Mouse (Mus musculus): ENCODE measurements around the gene Kdf1. TPM values are rescaled to one million over a fixed set of nuclear protein-coding genes. Genes with fewer than 3 reads are reported as not detected.

Gene Kdf1
- polyA plus RNA-seq, 1 experiment from 2014 or later, result 0.89 TPM

GRCm38 (mm10) chr4:133482479-133482878 lies 36.3 kb upstream of the Kdf1 start:
- no peak overlapping the region for H3K9ac ChIP-seq (ENCODE audit: low read depth, low read length)
- no peak overlapping the region for H3K27ac ChIP-seq (ENCODE audit: low read depth, low read length)
- no peak for ATAC-seq (replicated peaks; ENCODE audit: low FRiP score)
- H3K27me3 ChIP-seq (replicated peaks; ENCODE audit: control insufficient read depth, insufficient read depth, low read length), result peaks cover 68% of the 10 kb centered on the region
- peaks cover 12% of the 10 kb centered on the region for H3K4me1 ChIP-seq (replicated peaks; ENCODE audit: control insufficient read depth, insufficient read depth, low read length)
- H3K4me2 ChIP-seq, result no peak overlapping the region
- DNase-seq (ENCODE audit: low spot score), result no peak
- no peaks in the 10 kb centered on the region for H3K9me3 ChIP-seq (ENCODE audit: control insufficient read depth, low read length)
- H3K4me3 ChIP-seq (ENCODE audit: low read depth, low read length), result no peak overlapping the region
- WGBS, result 80% methylated on average over 3 of the region's 3 CpGs
- no peaks in the 10 kb centered on the region for H3K36me3 ChIP-seq (ENCODE audit: control insufficient read depth, insufficient read depth, low read length)

DNA sequence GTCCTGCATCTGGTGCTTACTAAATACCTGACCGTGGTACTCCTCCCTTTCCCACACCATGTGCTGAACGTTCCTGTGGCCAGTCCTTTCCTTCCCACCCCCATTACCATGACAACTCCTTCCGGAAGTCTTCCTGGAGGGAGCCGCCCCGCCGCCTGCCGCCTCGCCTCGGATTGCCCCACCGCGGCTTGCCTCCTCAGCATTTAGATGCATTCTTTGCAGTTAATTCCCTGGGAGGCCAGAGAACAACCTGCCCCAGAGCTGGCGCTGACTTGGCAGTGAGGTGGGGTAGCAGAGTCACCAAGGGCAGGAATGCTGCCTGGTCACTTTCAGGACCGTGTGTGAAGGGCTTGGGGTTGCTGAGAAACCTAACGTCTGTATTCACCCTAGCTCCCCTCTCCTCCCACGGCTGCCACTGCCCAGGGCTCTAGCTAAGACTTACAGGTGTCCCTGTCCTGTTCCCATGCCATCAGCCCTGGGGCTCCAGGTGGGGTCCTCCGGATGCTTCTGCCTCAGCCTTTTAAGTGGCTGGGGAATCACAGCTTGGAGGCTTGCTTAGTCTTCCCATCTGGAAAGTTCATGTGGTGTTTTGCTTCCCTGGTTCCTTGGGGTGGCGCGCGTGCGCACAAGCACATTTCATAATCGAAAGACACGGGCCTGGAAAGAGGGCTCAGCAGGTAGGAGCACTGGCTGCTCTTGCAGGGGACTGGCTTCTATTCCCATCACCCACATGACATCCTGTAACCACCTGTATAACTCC lies 34.3 kb upstream of the Kdf1 start:
- Histone ChIP-seq H3K27ac (ENCODE audit: low read depth, low read length) (no peak overlapping the region; the same call in 1 of the 2 replicates), H3K9ac (ENCODE audit: low read depth, low read length) (no peak overlapping the region), H3K9me3 (ENCODE audit: control insufficient read depth, low read length) (no peaks in the 10 kb centered on the region), H3K4me3 (ENCODE audit: low read depth, low read length) (no peak overlapping the region), H3K4me2 (peak overlapping the region; percentile 49), H3K4me1 (replicated peaks; ENCODE audit: control insufficient read depth, insufficient read depth, low read length) (peaks cover 23% of the 10 kb centered on the region), H3K36me3 (ENCODE audit: control insufficient read depth, insufficient read depth, low read length) (no peaks in the 10 kb centered on the region), H3K27me3 (replicated peaks; ENCODE audit: control insufficient read depth, insufficient read depth, low read length) (peaks cover 57% of the 10 kb centered on the region)
- whole genome bisulfite sequencing, result 13% methylated on average over 22 of the region's 22 CpGs
- no peak for ATAC-seq (replicated peaks; ENCODE audit: low FRiP score)
- DNase-seq (ENCODE audit: low spot score), result peak; percentile 33

DNA sequence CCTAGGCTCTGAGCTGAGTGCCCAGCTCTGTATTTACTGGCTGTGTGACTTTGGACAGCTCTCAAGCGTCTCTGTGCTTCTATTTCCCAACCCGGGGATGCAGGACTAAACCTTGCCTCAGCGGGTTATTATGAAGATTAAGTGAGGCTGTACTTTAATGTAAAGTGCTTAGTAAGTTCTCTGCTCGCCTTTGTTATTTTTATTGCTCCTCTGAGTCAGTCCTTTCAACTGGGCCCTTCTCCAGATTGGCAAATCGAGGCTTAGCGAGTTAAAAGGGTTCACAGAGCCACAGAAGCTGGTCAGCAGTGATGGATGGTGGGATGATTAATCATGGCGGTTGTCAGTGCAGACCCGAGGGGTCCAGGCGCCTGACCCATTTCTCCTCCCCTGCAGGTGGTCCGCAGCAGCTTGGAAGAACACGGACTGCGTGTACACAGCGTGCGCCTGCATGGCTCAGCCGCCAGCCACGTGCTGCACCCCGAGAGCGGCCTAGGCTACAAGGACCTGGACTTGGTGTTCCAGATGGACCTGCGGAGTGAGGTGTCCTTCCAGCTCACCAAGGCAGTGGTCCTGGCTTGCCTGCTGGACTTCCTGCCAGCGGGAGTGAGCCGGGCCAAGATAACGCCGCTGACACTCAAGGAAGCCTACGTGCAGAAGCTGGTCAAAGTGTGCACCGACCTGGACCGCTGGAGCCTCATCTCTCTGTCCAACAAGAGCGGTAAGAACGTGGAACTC lies 32.9 kb upstream of the Kdf1 start:
- Histone ChIP-seq H3K4me2 (no peak overlapping the region), H3K4me3 (ENCODE audit: low read depth, low read length) (no peak overlapping the region), H3K27ac (ENCODE audit: low read depth, low read length) (no peak overlapping the region), H3K4me1 (replicated peaks; ENCODE audit: control insufficient read depth, insufficient read depth, low read length) (peaks cover 19% of the 10 kb centered on the region), H3K9ac (ENCODE audit: low read depth, low read length) (no peak overlapping the region), H3K36me3 (ENCODE audit: control insufficient read depth, insufficient read depth, low read length) (no peaks in the 10 kb centered on the region), H3K9me3 (ENCODE audit: control insufficient read depth, low read length) (no peaks in the 10 kb centered on the region), H3K27me3 (replicated peaks; ENCODE audit: control insufficient read depth, insufficient read depth, low read length) (peaks cover 48% of the 10 kb centered on the region)
- 78% methylated on average over 28 of the region's 28 CpGs for WGBS
- DNase-seq (ENCODE audit: low spot score) (no peak), ATAC-seq (replicated peaks; ENCODE audit: low FRiP score) (no peak)

GRCm38 (mm10) chr4:133486673-133487357 lies 31.9 kb upstream of the Kdf1 start:
- WGBS, result 88% methylated on average over 26 of the region's 26 CpGs
- Histone ChIP-seq H3K36me3 (ENCODE audit: control insufficient read depth, insufficient read depth, low read length) (no peaks in the 10 kb centered on the region), H3K9me3 (ENCODE audit: control insufficient read depth, low read length) (no peaks in the 10 kb centered on the region), H3K27me3 (replicated peaks; ENCODE audit: control insufficient read depth, insufficient read depth, low read length) (peaks cover 38% of the 10 kb centered on the region), H3K4me1 (replicated peaks; ENCODE audit: control insufficient read depth, insufficient read depth, low read length) (peaks cover 27% of the 10 kb centered on the region), H3K4me3 (ENCODE audit: low read depth, low read length) (no peak overlapping the region), H3K27ac (ENCODE audit: low read depth, low read length) (no peak overlapping the region), H3K4me2 (no peak overlapping the region), H3K9ac (ENCODE audit: low read depth, low read length) (no peak overlapping the region)
- DNase-seq (ENCODE audit: low spot score) (no peak), ATAC-seq (replicated peaks; ENCODE audit: low FRiP score) (no peak)

DNA sequence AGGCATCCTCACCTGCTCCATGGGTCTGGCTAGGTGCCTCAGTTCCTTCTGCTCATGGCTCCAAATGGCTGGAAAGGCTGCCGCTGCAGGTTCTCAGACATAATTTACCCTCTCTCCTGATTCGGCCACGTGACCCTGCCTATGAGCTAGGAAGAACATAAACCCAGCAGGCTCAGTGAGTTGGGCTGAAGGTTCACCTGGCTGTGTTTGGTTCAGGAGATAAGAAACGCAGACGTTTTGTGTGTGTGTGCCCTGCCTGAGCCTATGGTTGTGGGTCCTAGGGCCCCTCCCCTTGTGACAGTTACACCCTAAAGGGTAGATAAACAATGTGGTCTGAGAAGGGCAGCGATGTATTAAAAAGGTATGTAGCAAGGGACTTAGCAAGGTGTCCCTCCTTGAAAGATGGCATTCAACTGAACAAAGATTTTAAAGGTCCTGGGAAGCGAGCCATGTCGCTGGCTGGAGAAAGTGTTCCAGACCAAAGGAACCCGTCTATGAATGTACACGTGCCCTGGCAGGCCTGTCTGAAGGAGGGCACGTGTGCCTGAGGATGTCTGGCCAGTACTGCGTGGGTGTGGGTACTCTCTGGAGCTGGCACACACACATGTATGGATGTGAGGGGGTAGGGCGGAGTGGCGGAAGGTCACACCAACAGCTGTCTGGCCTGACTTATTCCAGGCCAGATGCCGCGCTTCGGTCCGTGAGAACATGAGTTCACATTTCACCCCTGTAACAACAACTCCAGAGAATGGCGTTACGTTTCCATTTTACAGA lies 30.0 kb upstream of the Kdf1 start:
- H3K9me3 ChIP-seq (ENCODE audit: control insufficient read depth, low read length), result no peaks in the 10 kb centered on the region
- peaks cover 26% of the 10 kb centered on the region for H3K27me3 ChIP-seq (replicated peaks; ENCODE audit: control insufficient read depth, insufficient read depth, low read length)
- peaks cover 29% of the 10 kb centered on the region for H3K4me1 ChIP-seq (replicated peaks; ENCODE audit: control insufficient read depth, insufficient read depth, low read length)
- no peak overlapping the region for H3K9ac ChIP-seq (ENCODE audit: low read depth, low read length)
- no peak overlapping the region; the same call in 1 of the 2 replicates for H3K27ac ChIP-seq (ENCODE audit: low read depth, low read length)
- no peak overlapping the region for H3K4me3 ChIP-seq (ENCODE audit: low read depth, low read length)
- no peaks in the 10 kb centered on the region for H3K36me3 ChIP-seq (ENCODE audit: control insufficient read depth, insufficient read depth, low read length)
- DNase-seq (ENCODE audit: low spot score) (no peak), ATAC-seq (replicated peaks; ENCODE audit: low FRiP score) (peak; percentile 76)
- 75% methylated on average over 20 of the region's 20 CpGs for WGBS
- H3K4me2 ChIP-seq, result no peak overlapping the region

GRCm38 (mm10) chr4:133489489-133490245 lies 29.1 kb upstream of the Kdf1 start:
- no peak overlapping the region for H3K4me3 ChIP-seq (ENCODE audit: low read depth, low read length)
- WGBS, result 69% methylated on average over 4 of the region's 4 CpGs

GRCm38 (mm10) chr4:133491800-133492199 lies 27.0 kb upstream of the Kdf1 start:
- DNase-seq (ENCODE audit: low spot score), result no peak
- Histone ChIP-seq H3K4me1 (replicated peaks; ENCODE audit: control insufficient read depth, insufficient read depth, low read length) (peaks cover 22% of the 10 kb centered on the region), H3K4me3 (ENCODE audit: low read depth, low read length) (no peak overlapping the region), H3K4me2 (no peak overlapping the region), H3K27ac (ENCODE audit: low read depth, low read length) (no peak overlapping the region), H3K9me3 (ENCODE audit: control insufficient read depth, low read length) (no peaks in the 10 kb centered on the region), H3K36me3 (ENCODE audit: control insufficient read depth, insufficient read depth, low read length) (no peaks in the 10 kb centered on the region), H3K27me3 (replicated peaks; ENCODE audit: control insufficient read depth, insufficient read depth, low read length) (peaks cover 27% of the 10 kb centered on the region), H3K9ac (ENCODE audit: low read depth, low read length) (no peak overlapping the region)
- WGBS, result 27% methylated on average over 10 of the region's 10 CpGs
- 0 out of 2 replicates have a peak, but pooled peaks have one; percentile 38 for ATAC-seq (replicated peaks; ENCODE audit: low FRiP score)

More at GRCm38 (mm10) chr4:133489489-133490245, 29.1 kb upstream of the Kdf1 start:
- H3K9ac ChIP-seq (ENCODE audit: low read depth, low read length), result no peak overlapping the region
- H3K27me3 ChIP-seq (replicated peaks; ENCODE audit: control insufficient read depth, insufficient read depth, low read length), result peaks cover 19% of the 10 kb centered on the region
- no peak overlapping the region for H3K27ac ChIP-seq (ENCODE audit: low read depth, low read length)
- H3K36me3 ChIP-seq (ENCODE audit: control insufficient read depth, insufficient read depth, low read length), result no peaks in the 10 kb centered on the region
- no peaks in the 10 kb centered on the region for H3K9me3 ChIP-seq (ENCODE audit: control insufficient read depth, low read length)
- no peak for ATAC-seq (replicated peaks; ENCODE audit: low FRiP score)
- peaks cover 22% of the 10 kb centered on the region for H3K4me1 ChIP-seq (replicated peaks; ENCODE audit: control insufficient read depth, insufficient read depth, low read length)
- no peak overlapping the region for H3K4me2 ChIP-seq
- DNase-seq (ENCODE audit: low spot score), result no peak
